Mouse (Mus musculus): ENCODE measurements around the gene Hsp90b1.
"Not testable (repeated sequence)": the region's sequence is repeated elsewhere in the genome, so short reads cannot be mapped to it uniquely, and the experiment has no call there.

Hsp90b1 gene

GRCm38 (mm10) chr10:86670550-86670949, 34.8 kb downstream of the Hsp90b1 start:
- not testable (repeated sequence) for ATAC-seq (ENCODE audit: insufficient number of reproducible peaks, low FRiP score, low TSS enrichment)
